Mouse (Mus musculus) kidney, adult 2 months (tissue): Measurements from ENCODE around the gene Scaf11.

Source experiments
- CTCF ChIP-seq: fragments of 200-500 bp; conservative IDR thresholded peaks from 2 replicates; pipeline ENCODE4 v1.5.1; 2011; ENCODE audit warnings: low read depth, mild to moderate bottlenecking, control low read depth, low read length, moderate library complexity, mixed read lengths; ENCODE audit not compliant: insufficient read depth, insufficient read length
- POLR2A ChIP-seq: fragments of 200-500 bp; IDR thresholded peaks from one replicate; pipeline ENCODE4 v1.6.1; 2011; ENCODE audit warnings: low read depth, low read length, control low read depth

GRCm38 (mm10) chr15:96373161-96373560 is 87.5 kb downstream of the Scaf11 start:
- TF ChIP-seq POLR2A: no peak
- peak; percentile 44; the same call in 1 of the 2 replicates for TF ChIP-seq CTCF
